Mouse (Mus musculus): ENCODE results near the gene Uba52. TPM values are rescaled to one million over a fixed set of nuclear protein-coding genes. Genes with fewer than 3 reads are reported as not detected.

Gene Uba52
- total and polyA plus RNA-seq, 3 experiments: 626 to 1,595 (median 1,480) TPM

- TF ChIP-seq POLR2A (IDR thresholded peaks at IDR 0.05; ENCODE audit: insufficient read depth, low read depth, low read length): peak; percentile 84
- TF ChIP-seq CTCF (IDR thresholded peaks at IDR 0.05): no peak
- TF ChIP-seq EP300 (IDR thresholded peaks at IDR 0.05; ENCODE audit: insufficient read depth, low read depth, low read length): peak; percentile 75; the same call in 1 of the 2 replicates
- Histone ChIP-seq H3K79me2 (replicated peaks; ENCODE audit: control insufficient read depth, insufficient read depth, low read length) (peaks cover 3% of the 10 kb centered on the region), H3K27ac (peak within 1 kb of the TSS; percentile 93), H3K4me1 (ENCODE audit: control insufficient read depth, insufficient read depth, low read length) (peaks cover 23% of the 10 kb centered on the region), H3K4me3 (peak within 1 kb of the TSS; percentile 85), H3K9ac (ENCODE audit: low read depth, low read length) (peak within 1 kb of the TSS; percentile 83), H3K36me3 (ENCODE audit: control insufficient read depth, insufficient read depth, low read length) (no peaks in the 10 kb centered on the region; the same call in 1 of the 2 replicates), H3K27me3 (ENCODE audit: control insufficient read depth, insufficient read depth, low read length) (no peaks in the 10 kb centered on the region)
- intact Hi-C loops (cut with DNase I): no loop called here
- DNase-seq: peak; percentile 99
- WGBS: 1% methylated on average over 58 of the region's 58 CpGs
Measured at GRCm38 (mm10) chr8:70539077-70539813, 28.6 kb upstream of the Uba52 start, which contains the start of gene Ell. Gene Ell, plus strand, starts transcription at chr8:70539457.

- H3K79me2 ChIP-seq (replicated peaks; ENCODE audit: control insufficient read depth, insufficient read depth, low read length): peaks cover 3% of the 10 kb centered on the region
- H3K27ac ChIP-seq: peak overlapping the region; percentile 93
- under 1% methylated on average over 32 of the region's 32 CpGs for WGBS
- no peaks in the 10 kb centered on the region; the same call in 1 of the 2 replicates for H3K36me3 ChIP-seq (ENCODE audit: control insufficient read depth, insufficient read depth, low read length)
- intact Hi-C loops (cut with DNase I): no loop called here
- TF ChIP-seq EP300 (IDR thresholded peaks at IDR 0.05; ENCODE audit: insufficient read depth, low read depth, low read length): no peak
- TF ChIP-seq POLR2A (IDR thresholded peaks at IDR 0.05; ENCODE audit: insufficient read depth, low read depth, low read length): no peak; the same call in 1 of the 2 replicates
- no peak for TF ChIP-seq CTCF (IDR thresholded peaks at IDR 0.05)
- H3K27me3 ChIP-seq (ENCODE audit: control insufficient read depth, insufficient read depth, low read length): no peaks in the 10 kb centered on the region
- peak; percentile 98 for DNase-seq
- H3K4me3 ChIP-seq: peak overlapping the region; percentile 85
- H3K4me1 ChIP-seq (ENCODE audit: control insufficient read depth, insufficient read depth, low read length): peaks cover 17% of the 10 kb centered on the region
- peak overlapping the region; percentile 53 for H3K9ac ChIP-seq (ENCODE audit: low read depth, low read length)
Measured at GRCm38 (mm10) chr8:70538633-70539076, 28.1 kb upstream of the Uba52 start.

DNA sequence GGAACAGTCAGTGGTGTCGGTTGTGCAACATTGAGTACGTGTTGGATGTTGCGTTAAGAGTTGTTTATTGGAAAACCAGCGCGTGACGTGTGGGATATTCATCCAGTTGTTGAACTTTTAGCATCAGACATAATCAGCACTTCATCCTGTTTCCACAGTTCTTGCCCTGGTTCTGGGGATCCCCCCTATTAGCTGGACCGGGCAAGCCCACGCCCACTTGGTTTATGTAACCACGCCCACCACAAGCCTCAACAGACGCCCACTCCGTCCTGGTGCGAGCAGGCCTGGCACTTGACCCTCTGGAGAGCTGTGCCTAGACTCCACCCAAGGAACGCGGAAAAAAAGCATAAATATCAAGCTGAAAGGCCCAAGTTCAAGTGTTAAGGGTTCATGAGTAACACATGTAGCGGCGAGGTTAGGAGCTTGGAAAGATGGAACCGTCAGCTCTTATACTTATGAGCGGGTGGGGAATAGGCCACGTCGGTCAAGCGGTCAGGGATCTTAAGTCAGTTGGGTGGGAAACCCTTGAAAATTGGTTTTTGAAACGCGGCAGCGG, 27.5 kb upstream of the Uba52 start:
- H3K79me2 ChIP-seq (replicated peaks; ENCODE audit: control insufficient read depth, insufficient read depth, low read length): peaks cover 3% of the 10 kb centered on the region
- H3K9ac ChIP-seq (ENCODE audit: low read depth, low read length): peak overlapping the region; percentile 51
- peak overlapping the region; percentile 93 for H3K27ac ChIP-seq
- no peaks in the 10 kb centered on the region; the same call in 1 of the 2 replicates for H3K36me3 ChIP-seq (ENCODE audit: control insufficient read depth, insufficient read depth, low read length)
- peak overlapping the region; percentile 85 for H3K4me3 ChIP-seq
- DNase-seq: peak; percentile 71 to 83
- intact Hi-C loops (cut with DNase I): no loop called here
- H3K27me3 ChIP-seq (ENCODE audit: control insufficient read depth, insufficient read depth, low read length): no peaks in the 10 kb centered on the region
- WGBS: 8% methylated on average over 24 of the region's 24 CpGs
- H3K4me1 ChIP-seq (ENCODE audit: control insufficient read depth, insufficient read depth, low read length): peaks cover 14% of the 10 kb centered on the region
- TF ChIP-seq POLR2A (IDR thresholded peaks at IDR 0.05; ENCODE audit: insufficient read depth, low read depth, low read length) (peak; percentile 54), CTCF (IDR thresholded peaks at IDR 0.05) (no peak), EP300 (IDR thresholded peaks at IDR 0.05; ENCODE audit: insufficient read depth, low read depth, low read length) (no peak)

DNA sequence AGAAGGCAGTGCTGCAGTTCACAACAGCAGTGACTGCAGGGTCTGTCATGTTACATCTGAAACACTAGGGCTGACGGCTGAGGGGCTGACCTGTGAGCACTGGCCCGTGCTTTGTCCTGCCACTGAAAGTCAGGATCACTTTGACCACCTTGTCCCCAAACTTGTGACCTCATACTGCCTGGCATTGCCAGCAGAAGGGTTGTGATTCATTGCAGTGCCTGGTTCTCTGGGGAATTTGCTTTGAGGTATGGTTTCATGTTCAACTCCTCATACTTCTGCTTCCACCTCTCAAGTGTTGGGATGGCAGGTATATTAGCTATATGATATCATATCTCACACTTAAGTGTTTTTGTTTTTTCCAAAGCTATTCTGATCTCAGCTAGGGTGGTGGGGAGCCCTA, 25.1 kb upstream of the Uba52 start:
- TF ChIP-seq CTCF (IDR thresholded peaks at IDR 0.05) (no peak), EP300 (IDR thresholded peaks at IDR 0.05; ENCODE audit: insufficient read depth, low read depth, low read length) (no peak), POLR2A (IDR thresholded peaks at IDR 0.05; ENCODE audit: insufficient read depth, low read depth, low read length) (no peak)
- Histone ChIP-seq H3K4me1 (ENCODE audit: control insufficient read depth, insufficient read depth, low read length) (peaks cover 6% of the 10 kb centered on the region), H3K36me3 (ENCODE audit: control insufficient read depth, insufficient read depth, low read length) (no peaks in the 10 kb centered on the region; the same call in 1 of the 2 replicates), H3K4me3 (no peak overlapping the region), H3K27me3 (ENCODE audit: control insufficient read depth, insufficient read depth, low read length) (no peaks in the 10 kb centered on the region), H3K79me2 (replicated peaks; ENCODE audit: control insufficient read depth, insufficient read depth, low read length) (peaks cover 3% of the 10 kb centered on the region; the same call in 1 of the 2 replicates), H3K27ac (no peak overlapping the region), H3K9ac (ENCODE audit: low read depth, low read length) (no peak overlapping the region)
- no peak for DNase-seq
- WGBS: 84% methylated on average over 2 of the region's 2 CpGs
- intact Hi-C loops (cut with DNase I): no loop called here

- no peaks in the 10 kb centered on the region for H3K27me3 ChIP-seq (ENCODE audit: control insufficient read depth, insufficient read depth, low read length)
- no peaks in the 10 kb centered on the region for H3K36me3 ChIP-seq (ENCODE audit: control insufficient read depth, insufficient read depth, low read length)
- 88% methylated on average over 3 of the region's 3 CpGs for WGBS
- H3K9ac ChIP-seq (ENCODE audit: low read depth, low read length): no peak overlapping the region
- no peak overlapping the region for H3K4me3 ChIP-seq
- peaks cover 3% of the 10 kb centered on the region for H3K4me1 ChIP-seq (ENCODE audit: control insufficient read depth, insufficient read depth, low read length)
- TF ChIP-seq CTCF (IDR thresholded peaks at IDR 0.05): no peak
- no peak for TF ChIP-seq POLR2A (IDR thresholded peaks at IDR 0.05; ENCODE audit: insufficient read depth, low read depth, low read length)
- no peak for TF ChIP-seq EP300 (IDR thresholded peaks at IDR 0.05; ENCODE audit: insufficient read depth, low read depth, low read length)
- no peak for DNase-seq
- no peak overlapping the region for H3K27ac ChIP-seq
- intact Hi-C loops (cut with DNase I): no loop called here
- H3K79me2 ChIP-seq (replicated peaks; ENCODE audit: control insufficient read depth, insufficient read depth, low read length): peaks cover 3% of the 10 kb centered on the region; the same call in 1 of the 2 replicates
Measured at GRCm38 (mm10) chr8:70535221-70535620, 24.6 kb upstream of the Uba52 start.
